Mouse (Mus musculus) ES-E14 (cell line): Measurements from ENCODE around the gene Rps10.

Experiments used
- CHD2 ChIP-seq: IDR thresholded peaks from 2 replicates; pipeline ENCODE4 v1.6.1; 2014; ENCODE audit warnings: mild to moderate bottlenecking, low read depth, low read length, inconsistent platforms
- HCFC1 ChIP-seq: IDR thresholded peaks from 2 replicates; pipeline ENCODE4 v1.6.1; 2012; ENCODE audit warnings: low read length, inconsistent platforms, borderline replicate concordance; ENCODE audit not compliant: insufficient read depth
- MAFK ChIP-seq: IDR thresholded peaks from 2 replicates; pipeline ENCODE4 v1.6.1; 2014; ENCODE audit warnings: mild to moderate bottlenecking, low read depth, low read length, inconsistent platforms; ENCODE audit not compliant: insufficient read depth
- ZC3H11A ChIP-seq: IDR thresholded peaks from 2 replicates; pipeline ENCODE4 v1.6.1; 2012; ENCODE audit warnings: low read depth, mild to moderate bottlenecking, inconsistent platforms, low read length, borderline replicate concordance
- ZNF384 ChIP-seq: IDR thresholded peaks from 2 replicates; pipeline ENCODE4 v1.6.1; 2012; ENCODE audit warnings: low read depth, low read length, inconsistent platforms

- TF ChIP-seq CHD2, result no peak
- no peak for TF ChIP-seq ZNF384
- TF ChIP-seq HCFC1, result no peak
- TF ChIP-seq MAFK, result no peak
- TF ChIP-seq ZC3H11A, result no peak
Measured at GRCm38 (mm10) chr17:27610679-27611518, 25.6 kb downstream of the Rps10 start.
